Mouse (Mus musculus) heart, embryonic 13.5 days (tissue): ENCODE results near the gene Tlnrd1. TPM values are rescaled to one million over a fixed set of nuclear protein-coding genes. Genes with fewer than 3 reads are reported as not detected.
A peak's percentile ranks its signal among the peaks of the same experiment; 100 is the strongest.

ENCODE experiments used
- ATAC-seq: fragments of 200-750 bp; cut with Nextera tagmentation; 2 replicates; pipeline ENCODE4 v1.8.0; 2017; ENCODE audit warnings: moderate TSS enrichment; ENCODE audit not compliant: insufficient number of reproducible peaks, low FRiP score, low TSS enrichment; ENCODE audit errors: extremely low read depth
- H3K27ac ChIP-seq: fragments of 300-500 bp; sonication (generic); replicated peaks from 2 replicates; pipeline ENCODE4 v1.5.1; 2015; ENCODE audit warnings: moderate library complexity, mild to moderate bottlenecking, inconsistent platforms
- H3K27me3 ChIP-seq: fragments of 300-500 bp; sonication (generic); replicated peaks from 2 replicates; pipeline ENCODE4 v1.6.1; 2015; ENCODE audit warnings: mild to moderate bottlenecking, inconsistent platforms
- H3K36me3 ChIP-seq: fragments of 300-500 bp; sonication (generic); 2 replicates; pipeline ENCODE4 v1.6.1; 2015; ENCODE audit warnings: mild to moderate bottlenecking, inconsistent platforms
- H3K4me1 ChIP-seq: fragments of 300-500 bp; sonication (generic); 2 replicates; pipeline ENCODE4 v1.6.1; 2015; ENCODE audit warnings: inconsistent platforms
- H3K4me2 ChIP-seq: fragments of 300-500 bp; sonication (generic); 2 replicates; pipeline ENCODE4 v1.6.1; 2015; ENCODE audit warnings: inconsistent platforms, mild to moderate bottlenecking, moderate library complexity
- H3K4me3 ChIP-seq: fragments of 300-500 bp; sonication (generic); 2 replicates; pipeline ENCODE4 v1.5.1; 2015; ENCODE audit warnings: moderate library complexity, mild to moderate bottlenecking, inconsistent platforms
- H3K9ac ChIP-seq: fragments of 300-500 bp; sonication (generic); 2 replicates; pipeline ENCODE4 v1.6.1; 2015; ENCODE audit warnings: inconsistent platforms, mild to moderate bottlenecking, moderate library complexity
- H3K9me3 ChIP-seq: fragments of 300-500 bp; sonication (generic); 2 replicates; pipeline ENCODE4 v1.6.1; 2016; ENCODE audit warnings: inconsistent platforms
- WGBS: fragments of 180-500 bp; shearing (Covaris S2); methylation state at CpG from one replicate; pipeline ENCODE4 v1.1.7; 2015; ENCODE audit warnings: mixed read lengths; 5-methylcytosine and 5-hydroxymethylcytosine counted together
- polyA plus RNA-seq: library from polyadenylated mRNA; unstranded; fragments of >200 nt; fragmentation: Nextera tagmentation; extraction: Ambion mirVana; gene quantifications from 2 replicates; pipeline ENCODE4 v1.2.1, GENCODE M21; 2015

Gene Tlnrd1
- polyA plus RNA-seq, 1 experiment from 2014 or later, result 10.2 TPM

DNA sequence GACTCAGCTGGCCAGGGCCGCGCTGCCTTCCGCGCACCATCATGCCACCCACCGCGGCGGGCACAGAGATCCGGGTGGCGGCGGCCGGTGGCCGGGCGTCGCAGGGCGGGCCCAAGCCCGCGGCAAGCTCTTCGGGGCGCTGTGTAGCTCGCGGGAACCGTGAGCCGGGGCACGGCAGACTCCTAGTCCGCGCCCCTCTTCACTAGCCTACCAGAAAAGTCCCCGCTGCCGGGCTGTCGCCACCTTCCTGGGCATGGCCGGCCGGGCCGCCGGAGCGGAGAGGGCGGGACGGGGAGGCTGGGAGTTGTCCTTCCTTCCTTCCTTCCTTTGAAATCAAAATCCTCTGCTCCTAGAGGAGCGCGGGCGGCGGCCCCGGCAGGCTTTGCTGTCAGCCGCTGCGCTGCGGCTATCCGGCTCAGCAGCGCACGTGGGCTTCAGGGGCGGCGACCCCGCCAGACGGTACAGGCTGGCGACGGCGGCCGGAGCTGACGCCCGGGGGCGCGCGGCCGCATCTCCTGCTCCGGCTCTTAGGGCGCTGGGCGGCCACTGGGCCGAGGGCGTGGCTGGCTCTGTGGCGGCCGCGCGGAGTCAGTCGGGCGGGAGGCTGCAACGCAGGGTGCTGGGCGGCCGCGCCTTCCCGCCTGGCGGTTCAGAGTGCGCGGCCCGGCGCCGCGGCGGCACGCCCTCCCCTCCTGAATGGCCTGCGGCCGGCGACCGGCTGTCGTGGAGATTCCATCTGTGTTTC lies 657 bp downstream of the Tlnrd1 start:
- Histone ChIP-seq H3K27ac (peak overlapping the region; percentile 98), H3K27me3 (no peaks in the 10 kb centered on the region), H3K9ac (peak overlapping the region; percentile 92), H3K4me1 (peaks cover 52% of the 10 kb centered on the region), H3K9me3 (no peaks in the 10 kb centered on the region), H3K36me3 (peaks cover 21% of the 10 kb centered on the region), H3K4me2 (peak overlapping the region; percentile 97), H3K4me3 (peak overlapping the region; percentile 94)
- ATAC-seq, result peak; percentile 77
- under 1% methylated on average over 71 of the region's 91 CpGs for WGBS

DNA sequence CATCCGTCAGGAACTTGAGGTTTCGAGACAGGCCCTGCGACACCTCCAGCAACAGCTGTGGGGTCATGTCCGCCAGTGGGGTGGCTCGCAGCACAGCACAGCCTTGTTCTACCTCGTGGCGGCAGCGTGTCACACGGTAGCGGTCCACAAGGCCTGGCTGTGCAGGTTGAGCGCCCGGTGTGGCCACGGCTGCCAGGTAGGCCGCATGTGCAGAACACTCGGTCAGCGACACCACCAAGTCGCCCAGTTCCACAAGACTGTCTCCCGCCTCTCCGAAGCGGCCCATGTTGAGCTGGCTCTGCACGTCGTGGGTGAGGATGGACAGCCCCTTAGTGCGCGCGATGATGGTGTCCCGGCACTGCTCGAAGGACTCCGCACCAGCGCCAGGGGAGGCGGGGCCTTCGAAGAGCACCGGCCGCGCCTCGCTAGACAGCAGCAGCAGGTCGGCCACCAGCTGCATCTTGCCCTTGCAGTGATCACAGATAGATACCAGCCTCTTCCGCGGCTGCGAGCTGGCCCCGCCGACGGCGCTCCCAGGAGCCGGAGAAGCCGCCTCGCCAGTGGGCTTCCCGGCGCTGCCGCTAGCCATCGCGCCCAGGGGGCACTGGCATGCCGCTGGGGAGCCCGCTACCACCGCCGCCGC lies 1.4 kb downstream of the Tlnrd1 start:
- Histone ChIP-seq H3K4me2 (peak overlapping the region; percentile 97), H3K36me3 (peaks cover 26% of the 10 kb centered on the region), H3K4me1 (peaks cover 59% of the 10 kb centered on the region), H3K9ac (peak overlapping the region; percentile 92), H3K9me3 (no peaks in the 10 kb centered on the region), H3K27ac (peak overlapping the region; percentile 98), H3K4me3 (peak overlapping the region; percentile 94), H3K27me3 (no peaks in the 10 kb centered on the region)
- 0 out of 2 replicates have a peak, but pooled peaks have one; percentile 15 for ATAC-seq
- WGBS, result 16% methylated on average over 52 of the region's 56 CpGs

DNA sequence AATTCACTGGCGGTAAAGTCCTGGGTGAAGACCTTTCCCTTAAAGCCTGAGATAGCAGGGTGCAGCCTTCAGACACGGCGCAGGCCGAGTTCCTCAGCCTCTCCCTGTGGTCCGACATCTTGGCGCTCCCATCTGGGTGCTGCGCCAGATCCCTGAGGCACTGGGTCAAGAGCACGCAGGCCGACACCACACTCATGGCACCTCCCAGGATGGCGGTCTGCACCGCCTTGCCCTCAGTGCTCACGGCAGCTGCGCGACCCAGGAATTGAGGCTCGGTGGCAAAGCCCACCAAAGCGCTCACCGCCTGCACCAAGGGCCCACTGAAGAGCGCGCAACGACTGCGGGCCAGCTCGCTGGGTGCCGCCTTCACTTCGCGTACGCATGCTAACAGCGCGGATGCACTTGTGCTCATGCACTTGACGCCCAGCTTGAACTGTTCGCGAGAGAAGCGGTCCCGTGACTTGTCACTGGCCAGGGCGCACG lies 1.9 kb downstream of the Tlnrd1 start:
- no peak for ATAC-seq
- Histone ChIP-seq H3K4me1 (peaks cover 60% of the 10 kb centered on the region), H3K4me2 (peak overlapping the region; percentile 97), H3K9ac (peak overlapping the region; percentile 92), H3K4me3 (peak overlapping the region; percentile 94), H3K36me3 (peaks cover 31% of the 10 kb centered on the region), H3K27me3 (no peaks in the 10 kb centered on the region), H3K9me3 (no peaks in the 10 kb centered on the region), H3K27ac (peak overlapping the region; percentile 98)
- whole genome bisulfite sequencing, result 77% methylated on average over 35 of the region's 35 CpGs

DNA sequence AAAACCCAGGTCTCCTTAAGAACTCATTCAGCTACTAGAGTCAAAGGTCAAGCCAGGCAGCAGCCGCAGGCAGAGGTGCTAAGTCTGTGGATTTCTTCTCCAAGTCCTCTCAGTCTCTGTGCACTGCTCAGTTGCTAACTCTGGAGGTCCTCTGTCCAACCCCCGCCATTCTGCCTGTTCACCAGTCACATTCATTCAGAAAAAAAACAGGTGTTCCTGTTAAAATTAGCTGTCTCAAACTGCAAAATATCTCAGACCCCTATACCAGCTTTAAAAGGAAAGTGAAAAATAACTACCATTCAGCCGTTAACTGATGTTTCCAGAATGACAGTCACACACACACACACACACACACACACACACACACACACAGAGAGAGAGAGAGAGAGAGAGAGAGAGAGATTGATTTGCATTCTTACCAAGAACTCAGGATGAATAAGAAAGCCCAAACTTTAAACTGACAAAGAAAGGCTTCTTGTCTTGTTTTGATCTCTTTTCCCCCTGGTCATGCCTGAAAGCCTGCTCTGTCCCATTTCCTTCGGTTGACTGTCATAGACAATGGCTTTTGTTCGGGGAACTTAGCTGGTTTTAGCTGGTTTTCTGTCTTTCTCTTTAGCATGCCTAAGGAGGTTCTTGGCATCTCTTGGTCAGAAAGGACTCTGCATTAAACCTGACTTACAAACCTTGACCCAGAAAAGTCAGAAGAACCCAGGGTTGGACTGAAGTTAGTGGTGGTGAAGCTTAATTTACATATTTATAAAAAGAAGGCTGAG lies 5.2 kb downstream of the Tlnrd1 start:
- H3K27me3 ChIP-seq, result no peaks in the 10 kb centered on the region
- no peak for ATAC-seq
- no peaks in the 10 kb centered on the region for H3K9me3 ChIP-seq
- H3K9ac ChIP-seq, result peak overlapping the region; percentile 62; the same call in 1 of the 2 replicates
- H3K36me3 ChIP-seq, result peaks cover 42% of the 10 kb centered on the region
- H3K27ac ChIP-seq, result 0 out of 2 replicates have a peak overlapping the region, but pooled peaks have one; percentile 28
- peak overlapping the region; percentile 97 for H3K4me2 ChIP-seq
- H3K4me1 ChIP-seq, result peaks cover 52% of the 10 kb centered on the region
- WGBS, result 39% methylated on average over 5 of the region's 5 CpGs
- H3K4me3 ChIP-seq, result peak overlapping the region; percentile 21; the same call in 1 of the 2 replicates

DNA sequence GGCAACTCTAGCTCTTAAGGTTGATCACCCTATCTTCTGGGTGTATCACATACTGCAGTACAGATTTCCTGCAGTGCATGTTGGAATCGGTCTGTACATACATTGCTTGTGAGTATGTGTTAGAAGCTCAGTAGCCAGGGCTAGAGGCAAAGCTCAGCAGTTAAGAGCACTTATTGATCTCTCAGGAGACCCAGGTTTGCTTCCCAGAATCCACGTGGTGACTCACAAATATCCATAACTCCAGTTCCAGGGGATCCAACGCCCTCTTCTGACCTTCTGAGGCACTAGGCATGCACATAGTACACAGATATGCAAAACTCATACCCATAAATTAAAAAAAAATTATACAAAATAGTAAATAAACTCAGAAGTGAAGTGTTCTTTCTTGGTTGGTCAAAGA lies 7.0 kb downstream of the Tlnrd1 start:
- H3K9ac ChIP-seq, result no peak overlapping the region
- no peak overlapping the region for H3K27ac ChIP-seq
- H3K4me3 ChIP-seq, result no peak overlapping the region
- H3K9me3 ChIP-seq, result no peaks in the 10 kb centered on the region
- no peak for ATAC-seq
- no peaks in the 10 kb centered on the region for H3K27me3 ChIP-seq
- H3K36me3 ChIP-seq, result peaks cover 37% of the 10 kb centered on the region
- no peak overlapping the region for H3K4me2 ChIP-seq
- WGBS, result 83% methylated on average over 3 of the region's 3 CpGs
- peaks cover 45% of the 10 kb centered on the region for H3K4me1 ChIP-seq

DNA sequence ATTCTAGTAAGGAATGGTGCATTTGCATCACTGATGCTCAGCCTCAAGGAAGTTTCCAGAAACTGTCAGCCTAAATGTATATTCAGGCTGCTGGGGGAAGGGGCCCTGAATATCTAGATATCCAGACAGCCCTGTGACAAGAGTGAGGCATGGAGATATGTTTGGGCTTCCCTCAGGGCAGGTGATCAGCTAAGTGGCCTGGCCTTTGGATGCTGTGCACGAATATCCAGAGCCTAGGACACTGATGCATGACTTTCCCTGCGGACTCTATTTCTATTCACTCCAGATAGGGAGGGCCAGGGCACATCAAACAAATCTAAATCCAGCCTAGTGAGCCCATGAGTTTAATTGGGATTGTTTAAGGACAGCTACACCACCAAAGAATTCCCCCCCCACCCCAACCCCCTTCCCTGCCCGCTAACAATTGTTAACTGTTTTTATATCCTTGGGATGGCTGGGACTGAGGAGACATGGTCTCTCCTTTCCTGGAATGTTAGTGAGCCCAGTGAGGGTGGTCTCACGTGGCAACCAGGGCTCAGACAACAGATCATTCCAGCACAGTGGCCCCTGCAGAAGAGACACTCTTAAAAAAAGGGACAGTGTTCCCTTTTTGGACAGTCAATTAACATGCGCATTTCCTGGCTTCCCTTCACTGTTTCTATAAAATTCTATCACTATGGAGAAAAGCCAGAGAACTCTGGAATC lies 14.1 kb downstream of the Tlnrd1 start:
- no peaks in the 10 kb centered on the region for H3K27me3 ChIP-seq
- no peaks in the 10 kb centered on the region for H3K9me3 ChIP-seq
- no peak for ATAC-seq
- peaks cover 3% of the 10 kb centered on the region for H3K4me1 ChIP-seq
- WGBS, result 59% methylated on average over 5 of the region's 5 CpGs
- H3K4me2 ChIP-seq, result no peak overlapping the region
- no peak overlapping the region for H3K4me3 ChIP-seq
- H3K36me3 ChIP-seq, result no peaks in the 10 kb centered on the region
- no peak overlapping the region for H3K27ac ChIP-seq
- H3K9ac ChIP-seq, result no peak overlapping the region

DNA sequence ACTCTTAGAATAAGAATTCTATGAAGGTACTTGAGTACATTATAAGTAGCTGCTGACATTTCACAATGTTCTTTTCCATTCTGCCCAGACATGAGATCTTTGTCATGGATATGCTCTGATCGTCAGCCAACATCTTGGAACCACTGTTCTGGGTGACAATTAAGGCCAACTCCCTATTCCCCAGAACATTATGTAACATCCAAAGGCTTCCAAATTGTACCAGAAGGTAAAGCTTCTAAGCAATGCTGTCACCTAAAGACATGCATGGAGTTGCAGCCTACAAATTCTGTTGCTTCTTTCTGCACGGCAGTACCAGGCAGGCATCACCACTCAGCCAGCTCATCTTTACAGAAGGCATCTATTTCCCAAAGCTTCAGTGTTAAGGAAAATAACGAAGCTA lies 15.9 kb downstream of the Tlnrd1 start:
- ATAC-seq, result no peak
- no peak overlapping the region for H3K4me3 ChIP-seq
- H3K27ac ChIP-seq, result no peak overlapping the region
- WGBS, result 66% methylated on average over 3 of the region's 3 CpGs
- no peaks in the 10 kb centered on the region for H3K9me3 ChIP-seq
- H3K4me1 ChIP-seq, result peaks cover 4% of the 10 kb centered on the region
- no peak overlapping the region for H3K4me2 ChIP-seq
- H3K27me3 ChIP-seq, result no peaks in the 10 kb centered on the region
- H3K9ac ChIP-seq, result no peak overlapping the region
- no peaks in the 10 kb centered on the region for H3K36me3 ChIP-seq

DNA sequence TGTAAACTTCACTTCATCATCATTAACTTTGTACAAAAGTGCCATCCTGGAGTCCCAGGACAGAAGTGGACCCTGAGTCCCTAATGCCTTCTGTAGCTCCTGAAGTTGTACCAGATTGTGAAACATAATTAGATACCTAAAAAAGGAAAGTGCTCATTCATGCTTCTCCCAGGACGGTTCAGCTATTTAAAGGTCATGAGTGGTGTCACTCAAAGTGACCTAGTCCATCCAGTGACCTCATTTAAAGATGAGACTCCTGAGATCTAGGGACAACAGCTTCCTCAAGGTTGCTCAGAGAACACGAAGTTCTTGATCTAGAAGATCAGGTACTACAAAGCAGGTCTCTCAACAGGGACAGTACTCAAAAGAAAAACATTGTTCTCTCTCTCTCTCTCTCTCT lies 20.6 kb downstream of the Tlnrd1 start:
- Histone ChIP-seq H3K36me3 (no peaks in the 10 kb centered on the region), H3K9me3 (no peaks in the 10 kb centered on the region), H3K9ac (no peak overlapping the region), H3K4me3 (no peak overlapping the region), H3K27me3 (no peaks in the 10 kb centered on the region), H3K4me2 (no peak overlapping the region), H3K4me1 (peaks cover 13% of the 10 kb centered on the region), H3K27ac (no peak overlapping the region)
- ATAC-seq, result no peak
- 25% methylated on average over 2 of the region's 2 CpGs for WGBS

DNA sequence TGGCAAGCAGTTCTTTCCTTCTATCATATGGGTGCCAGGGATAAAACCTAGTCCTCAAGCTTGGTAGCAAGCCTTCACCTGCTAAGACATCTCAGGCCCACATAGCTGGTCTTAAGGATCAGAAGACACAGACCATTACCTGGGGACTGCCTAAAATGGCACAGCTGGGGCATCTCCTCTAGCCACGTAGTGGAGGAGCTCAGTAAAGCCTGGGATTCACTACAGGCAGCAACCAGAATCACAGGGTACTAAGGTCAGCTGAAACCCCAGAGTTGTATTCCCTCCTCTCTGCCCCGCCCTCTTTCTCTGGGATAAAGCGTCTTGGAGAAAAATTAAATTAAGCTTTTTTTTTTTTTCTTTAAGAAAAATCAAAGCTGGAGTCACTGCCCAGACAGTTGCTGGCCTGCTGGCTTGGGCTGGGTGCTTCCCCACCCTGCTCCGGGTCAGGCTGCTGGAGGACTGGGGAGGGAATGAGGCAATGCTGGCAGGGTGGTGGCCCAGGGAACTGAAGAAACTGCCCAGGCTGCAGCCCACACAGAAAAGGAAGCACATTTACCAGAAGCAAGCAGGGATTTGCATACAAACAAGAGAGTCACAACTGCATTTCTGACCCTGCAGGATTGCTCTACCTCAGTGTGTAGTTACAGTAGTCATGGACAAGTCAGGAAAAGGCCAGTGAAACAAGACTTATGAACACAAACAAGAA lies 24.6 kb downstream of the Tlnrd1 start:
- Histone ChIP-seq H3K4me1 (peaks cover 22% of the 10 kb centered on the region), H3K4me2 (no peak overlapping the region), H3K36me3 (no peaks in the 10 kb centered on the region), H3K27ac (no peak overlapping the region), H3K9ac (no peak overlapping the region), H3K27me3 (no peaks in the 10 kb centered on the region), H3K4me3 (no peak overlapping the region), H3K9me3 (no peaks in the 10 kb centered on the region)
- 59% methylated on average over 4 of the region's 4 CpGs for WGBS
- no peak for ATAC-seq

DNA sequence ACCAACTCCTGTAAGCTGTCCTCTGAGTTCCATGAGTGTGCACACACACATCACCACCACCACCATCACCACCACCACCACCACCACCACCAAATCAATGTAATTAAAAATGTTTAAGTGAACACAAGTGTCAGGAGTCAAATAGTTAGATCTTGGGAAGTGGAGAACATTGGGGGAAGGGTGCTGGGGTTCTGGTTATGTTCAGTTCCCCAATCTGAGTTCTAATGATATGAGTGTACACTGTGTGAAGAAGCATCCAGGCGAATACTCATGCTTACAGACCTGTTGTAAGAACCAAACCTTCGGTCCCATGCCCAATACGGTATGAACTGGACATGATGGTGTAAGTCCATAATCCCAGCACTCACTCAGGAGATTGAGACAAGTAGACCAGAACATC lies 26.2 kb downstream of the Tlnrd1 start:
- no peaks in the 10 kb centered on the region for H3K9me3 ChIP-seq
- no peak overlapping the region for H3K9ac ChIP-seq
- WGBS, result 80% methylated on average over 3 of the region's 3 CpGs
- no peaks in the 10 kb centered on the region for H3K27me3 ChIP-seq
- ATAC-seq, result no peak
- H3K36me3 ChIP-seq, result no peaks in the 10 kb centered on the region
- peaks cover 20% of the 10 kb centered on the region for H3K4me1 ChIP-seq
- no peak overlapping the region for H3K27ac ChIP-seq
- H3K4me3 ChIP-seq, result no peak overlapping the region
- no peak overlapping the region for H3K4me2 ChIP-seq
